Mouse (Mus musculus): Measurements from ENCODE around the gene Csf1. TPM values are rescaled to one million over a fixed set of nuclear protein-coding genes. Genes with fewer than 3 reads are reported as not detected.

Gene Csf1
- total and polyA plus RNA-seq, 3 experiments = 0.12 to 0.19 TPM; not detected in 1

DNA sequence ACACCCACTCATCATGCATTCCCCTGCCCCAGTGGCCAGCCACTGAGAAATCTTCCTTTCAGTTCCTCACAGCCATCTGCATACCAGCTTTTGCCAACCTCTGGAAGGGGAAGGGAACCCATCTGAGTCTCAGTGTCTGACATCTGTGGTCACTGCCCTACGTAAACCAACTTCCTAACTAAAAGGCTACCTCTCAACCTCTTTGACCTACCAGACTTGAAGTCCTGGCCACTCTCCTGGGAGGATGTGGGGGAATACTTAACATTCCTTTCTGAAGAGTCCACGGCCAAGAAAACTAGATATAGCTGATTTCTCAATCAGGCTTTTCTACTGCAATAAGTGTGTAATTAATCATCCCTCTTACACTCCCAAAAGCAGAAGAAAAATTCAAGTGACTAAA is 54.1 kb downstream of the Csf1 start:
- 0 out of 4 replicates have a peak, but pooled peaks cover 0 to 2% of the 10 kb centered on the region in 2 experiments for H3K4me1 ChIP-seq (ENCODE audit: control insufficient read depth in 1 of 2, insufficient read depth in 2 of 2, low read length in 2 of 2)
- DNase-seq (ENCODE audit: low read depth, low spot score) = no peak
- TF ChIP-seq TCF12 (IDR thresholded peaks at IDR 0.05; ENCODE audit: low read depth, low read length) (no peak), RAD21 (IDR thresholded peaks at IDR 0.05; ENCODE audit: low read depth, low read length) (no peak), POLR2A (IDR thresholded peaks at IDR 0.05; ENCODE audit: control insufficient read depth in 1 of 2, insufficient read depth in 1 of 2, low read depth in 1 of 2, low read length in 2 of 2, poor library complexity in 1 of 2) (no peak), POLR2AphosphoS2 (IDR thresholded peaks at IDR 0.05; ENCODE audit: low read length) (no peak), MAX (IDR thresholded peaks at IDR 0.05; ENCODE audit: low read length) (no peak), EP300 (IDR thresholded peaks at IDR 0.05; ENCODE audit: low read depth in 1 of 2, low read length in 2 of 2) (no peak), MAFK (IDR thresholded peaks at IDR 0.05; ENCODE audit: borderline replicate concordance, low read depth, low read length) (no peak)
- no peaks in the 10 kb centered on the region for H3K79me2 ChIP-seq (ENCODE audit: control insufficient read depth, insufficient read depth, low read length, poor library complexity)
- H3K9me3 ChIP-seq (replicated peaks; ENCODE audit: insufficient read depth, low read length) = no peaks in the 10 kb centered on the region
- no peak overlapping the region for H3K4me3 ChIP-seq (ENCODE audit: control insufficient read depth in 1 of 2, insufficient read depth in 1 of 2, low read depth in 2 of 2, low read length in 2 of 2)
- H3K9ac ChIP-seq (ENCODE audit: control insufficient read depth, low read depth, low read length, poor library complexity, severe bottlenecking) = no peak overlapping the region
- no peaks in the 10 kb centered on the region for H3K36me3 ChIP-seq (ENCODE audit: control insufficient read depth in 1 of 2, insufficient read depth in 2 of 2, low read length in 2 of 2)
- H3K27ac ChIP-seq (ENCODE audit: control insufficient read depth, low read depth, low read length) = no peak overlapping the region
- H3K27me3 ChIP-seq (ENCODE audit: control insufficient read depth in 1 of 2, insufficient read depth in 2 of 2, low read length in 2 of 2) = peaks cover 7 to 10% of the 10 kb centered on the region in 2 experiments

DNA sequence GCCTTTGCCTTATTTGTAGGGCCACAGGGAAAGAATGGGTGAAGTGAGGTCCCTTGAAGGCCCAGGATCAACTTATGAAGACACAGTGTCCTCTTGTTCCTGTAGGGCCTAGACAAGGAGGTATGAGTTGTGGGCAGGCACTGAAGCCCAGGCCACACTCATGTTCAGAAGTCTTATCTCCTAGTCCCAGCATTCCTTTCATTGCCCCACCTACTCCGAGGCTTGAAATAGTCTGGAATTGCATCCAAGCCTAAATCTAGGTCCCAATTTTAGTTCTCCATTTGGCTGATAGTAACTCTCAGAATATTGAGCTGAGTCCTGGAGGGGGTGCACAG is 55.9 kb downstream of the Csf1 start:
- Histone ChIP-seq H3K36me3 (ENCODE audit: control insufficient read depth in 1 of 2, insufficient read depth in 2 of 2, low read length in 2 of 2) (no peaks in the 10 kb centered on the region), H3K9me3 (replicated peaks; ENCODE audit: insufficient read depth, low read length) (no peaks in the 10 kb centered on the region), H3K27me3 (ENCODE audit: control insufficient read depth in 1 of 2, insufficient read depth in 2 of 2, low read length in 2 of 2) (peaks cover 4 to 11% of the 10 kb centered on the region in 2 experiments), H3K27ac (ENCODE audit: control insufficient read depth, low read depth, low read length) (no peak overlapping the region), H3K4me3 (ENCODE audit: control insufficient read depth in 1 of 2, insufficient read depth in 1 of 2, low read depth in 2 of 2, low read length in 2 of 2) (no peak overlapping the region), H3K9ac (ENCODE audit: control insufficient read depth, low read depth, low read length, poor library complexity, severe bottlenecking) (no peak overlapping the region), H3K79me2 (ENCODE audit: control insufficient read depth, insufficient read depth, low read length, poor library complexity) (no peaks in the 10 kb centered on the region), H3K4me1 (ENCODE audit: control insufficient read depth in 1 of 2, insufficient read depth in 2 of 2, low read length in 2 of 2) (0 out of 4 replicates have a peak, but pooled peaks cover 0 to 2% of the 10 kb centered on the region in 2 experiments)
- TF ChIP-seq ZMIZ1 (IDR thresholded peaks at IDR 0.05; ENCODE audit: low read depth, low read length) (no peak), ETS1 (IDR thresholded peaks at IDR 0.05; ENCODE audit: low read depth, low read length) (no peak)
- DNase-seq (ENCODE audit: low read depth, low spot score) = no peak

DNA sequence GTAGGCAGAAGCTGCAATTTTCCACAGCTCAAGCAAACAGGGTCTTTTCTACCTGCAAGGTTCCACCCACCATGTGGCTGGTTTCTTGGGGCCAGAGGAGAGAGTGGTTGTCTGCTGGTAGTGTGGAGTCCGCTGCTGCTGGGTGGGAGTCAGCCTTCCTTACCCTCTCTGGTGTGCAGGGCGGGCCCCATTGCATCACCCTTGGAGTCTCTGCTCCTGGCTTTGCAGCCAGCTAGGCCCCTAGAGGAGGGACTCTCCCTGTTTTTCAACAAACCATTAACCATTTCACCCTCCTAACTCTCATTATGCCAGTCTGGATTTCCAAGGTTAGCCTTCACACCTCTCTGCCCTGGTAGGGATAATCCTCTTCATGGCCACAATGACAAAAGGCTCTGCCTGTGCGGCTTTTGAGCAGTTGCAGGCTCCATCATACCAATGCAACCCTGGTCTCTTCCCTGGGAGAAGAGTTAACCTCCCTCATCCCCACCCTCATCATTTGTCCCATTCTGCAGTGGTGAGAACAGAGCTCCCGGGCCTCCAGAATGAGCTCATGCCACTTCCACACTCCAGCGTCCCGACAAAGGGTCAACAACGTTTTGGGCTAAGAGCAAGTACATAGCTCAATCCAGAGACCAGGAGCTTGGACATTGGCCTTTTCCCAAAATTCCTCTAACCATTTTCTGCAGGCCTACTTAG is 56.4 kb downstream of the Csf1 start:
- H3K4me3 ChIP-seq (ENCODE audit: control insufficient read depth in 1 of 2, insufficient read depth in 1 of 2, low read depth in 2 of 2, low read length in 2 of 2) = no peak overlapping the region
- 0 out of 4 replicates have a peak, but pooled peaks cover 0 to 2% of the 10 kb centered on the region in 2 experiments for H3K4me1 ChIP-seq (ENCODE audit: control insufficient read depth in 1 of 2, insufficient read depth in 2 of 2, low read length in 2 of 2)
- H3K79me2 ChIP-seq (ENCODE audit: control insufficient read depth, insufficient read depth, low read length, poor library complexity) = no peaks in the 10 kb centered on the region
- H3K27me3 ChIP-seq (ENCODE audit: control insufficient read depth in 1 of 2, insufficient read depth in 2 of 2, low read length in 2 of 2) = peaks cover 4 to 9% of the 10 kb centered on the region in 2 experiments
- no peak for DNase-seq (ENCODE audit: low read depth, low spot score)
- H3K27ac ChIP-seq (ENCODE audit: control insufficient read depth, low read depth, low read length) = no peak overlapping the region
- no peaks in the 10 kb centered on the region for H3K36me3 ChIP-seq (ENCODE audit: control insufficient read depth in 1 of 2, insufficient read depth in 2 of 2, low read length in 2 of 2)
- TF ChIP-seq ZKSCAN1 (IDR thresholded peaks at IDR 0.05; ENCODE audit: low read depth, low read length) = no peak
- no peak for TF ChIP-seq RCOR1 (IDR thresholded peaks at IDR 0.05; ENCODE audit: low read depth, low read length)
- no peak for TF ChIP-seq RAD21 (IDR thresholded peaks at IDR 0.05; ENCODE audit: low read depth, low read length)
- no peak for TF ChIP-seq MYB (IDR thresholded peaks at IDR 0.05; ENCODE audit: low read depth, low read length)
- no peak for TF ChIP-seq USF1 (IDR thresholded peaks at IDR 0.05; ENCODE audit: low read depth, low read length)
- no peak for TF ChIP-seq GABPA (IDR thresholded peaks at IDR 0.05; ENCODE audit: low read depth, low read length)
- TF ChIP-seq BHLHE40 (IDR thresholded peaks at IDR 0.05; ENCODE audit: borderline replicate concordance, low read depth, low read length) = no peak
- no peak for TF ChIP-seq ZNF384 (IDR thresholded peaks at IDR 0.05; ENCODE audit: low read depth, low read length)
- no peak for TF ChIP-seq POLR2A (IDR thresholded peaks at IDR 0.05; ENCODE audit: control insufficient read depth in 1 of 2, insufficient read depth in 1 of 2, low read depth in 1 of 2, low read length in 2 of 2, poor library complexity in 1 of 2)
- TF ChIP-seq ETS1 (IDR thresholded peaks at IDR 0.05; ENCODE audit: low read depth, low read length) = no peak
- no peak for TF ChIP-seq SMC3 (IDR thresholded peaks at IDR 0.05; ENCODE audit: low read depth, low read length)
- H3K9ac ChIP-seq (ENCODE audit: control insufficient read depth, low read depth, low read length, poor library complexity, severe bottlenecking) = no peak overlapping the region
- H3K9me3 ChIP-seq (replicated peaks; ENCODE audit: insufficient read depth, low read length) = no peaks in the 10 kb centered on the region

All from MEL (cell line).